Mouse (Mus musculus) adrenal gland, postnatal 10 days (tissue): Measurements from ENCODE around the gene D10Jhu81e. TPM values are rescaled to one million over a fixed set of nuclear protein-coding genes. Genes with fewer than 3 reads are reported as not detected.
"Not testable (repeated sequence)": the region's sequence is repeated elsewhere in the genome, so short reads cannot be mapped to it uniquely, and the experiment has no call there.

Source experiments
- DNase-seq: peaks from one replicate; pipeline ENCODE4 v3.0.0; 2021; ENCODE audit warnings: mixed read lengths
- long read RNA-seq, 2 experiments: library from polyadenylated mRNA; stranded (forward); transcript quantifications; one replicate each; pipeline ENCODE4 v2.0.0; 2021
- total RNA-seq, 2 experiments: library from RNA; stranded (reverse); gene quantifications; 2 replicates each; pipeline ENCODE4 v1.2.3; 2021

D10Jhu81e gene
- 100 to 1,000 TPM; 253 to 281 TPM for total RNA-seq
- long read RNA-seq, experiment 1, transcript D10Jhu81e-201 (7 exons, 1,378 nt), result major isoform, 48 of 60 reads
- long read RNA-seq, experiment 1, partial matches to known transcripts, result 1 of 60 reads
- long read RNA-seq, experiment 1, other reads (novel, unspliced or antisense), result 11 of 60 reads
- long read RNA-seq, experiment 2, transcript D10Jhu81e-201 (7 exons, 1,378 nt), result major isoform, 9 of 18 reads
- long read RNA-seq, experiment 2, partial matches to known transcripts, result 0 of 18 reads
- long read RNA-seq, experiment 2, other reads (novel, unspliced or antisense), result 9 of 18 reads

- peak; percentile 100 for DNase-seq
Observed at GRCm38 (mm10) chr10:78169281-78170042, at the start of gene D10Jhu81e. Gene D10Jhu81e (minus strand): TSS chr10:78169782.

DNA sequence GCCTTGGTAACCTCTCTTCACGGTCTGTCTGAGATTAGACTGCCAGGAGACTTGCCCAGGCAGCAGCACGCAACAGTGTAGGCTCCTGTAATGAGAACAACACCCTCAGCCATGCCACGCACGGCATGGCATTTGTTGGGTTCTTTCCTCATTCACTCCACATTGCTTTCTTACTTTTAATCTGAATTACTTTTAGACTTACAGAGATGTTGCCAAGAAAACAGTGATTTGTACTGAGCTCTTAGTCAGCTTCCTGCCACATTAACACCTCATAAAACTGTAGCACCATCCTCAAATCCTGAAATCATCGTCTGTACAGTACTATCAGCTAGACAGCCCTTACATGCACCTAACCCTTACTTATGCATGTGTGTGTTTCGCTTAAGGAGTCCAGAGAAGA lies 49.0 kb upstream of the D10Jhu81e start:
- no peak for DNase-seq

- no peak for DNase-seq
Observed at GRCm38 (mm10) chr10:78216376-78217083, 46.9 kb upstream of the D10Jhu81e start.

- no peak for DNase-seq
Observed at GRCm38 (mm10) chr10:78214371-78214770, 44.8 kb upstream of the D10Jhu81e start.

DNA sequence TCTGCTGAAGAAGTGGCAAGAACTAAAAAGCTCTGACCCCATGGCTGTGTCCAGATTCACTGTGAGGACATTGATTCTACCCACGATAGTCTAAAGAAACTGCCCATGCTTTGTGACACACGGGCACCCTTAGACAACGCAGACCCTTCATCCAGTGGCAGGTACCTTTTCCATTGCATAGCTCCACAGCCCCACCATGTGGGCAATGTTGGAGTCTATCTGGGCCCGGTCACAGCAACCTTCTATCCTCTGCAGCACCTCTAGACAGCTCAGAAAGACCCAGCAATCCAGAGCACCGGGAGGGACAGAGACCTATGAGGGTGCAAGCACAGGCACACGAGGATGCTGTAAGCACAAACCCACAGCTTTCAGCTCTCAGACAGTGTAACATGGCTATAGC lies 41.7 kb upstream of the D10Jhu81e start:
- DNase-seq, result peak; percentile 17

DNA sequence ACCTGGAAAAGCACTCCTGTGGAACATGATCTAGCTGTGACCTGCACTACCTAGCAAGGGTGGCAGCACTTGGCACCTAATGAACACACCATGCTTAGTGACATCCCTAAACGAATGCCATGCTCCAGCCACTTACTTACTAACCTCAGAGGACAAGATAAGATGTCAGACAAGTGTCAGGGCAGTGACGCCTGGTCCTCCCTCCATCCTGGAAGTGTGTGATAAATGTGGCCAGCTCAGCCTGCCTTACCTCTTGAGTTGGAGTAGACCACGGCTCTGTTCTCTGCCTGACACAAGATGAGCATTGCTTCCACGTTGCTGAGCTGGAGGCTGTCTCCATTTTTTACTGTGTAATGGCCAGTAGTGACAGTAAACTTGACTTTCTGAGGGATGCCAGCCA lies 31.6 kb upstream of the D10Jhu81e start:
- DNase-seq, result no peak

DNA sequence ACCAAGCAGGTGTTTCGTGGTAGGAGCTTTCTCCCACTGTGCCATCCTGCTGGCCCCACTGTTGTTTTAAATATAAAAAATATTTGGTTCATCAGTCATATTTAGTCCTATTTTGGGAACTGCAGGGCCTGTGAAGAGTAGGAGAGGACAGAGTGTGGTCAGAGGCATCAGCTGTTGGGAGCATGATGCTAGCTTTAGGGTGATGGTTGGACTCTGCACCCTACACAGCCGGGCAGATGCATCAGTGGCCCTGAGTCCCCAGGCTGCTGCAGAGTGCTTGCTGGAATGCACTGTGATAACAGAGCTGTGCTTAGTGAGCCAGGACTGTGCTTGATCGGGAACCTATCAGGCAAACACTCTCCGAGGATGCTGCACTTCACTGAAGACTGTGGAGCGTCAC lies 23.4 kb upstream of the D10Jhu81e start:
- no peak for DNase-seq

DNA sequence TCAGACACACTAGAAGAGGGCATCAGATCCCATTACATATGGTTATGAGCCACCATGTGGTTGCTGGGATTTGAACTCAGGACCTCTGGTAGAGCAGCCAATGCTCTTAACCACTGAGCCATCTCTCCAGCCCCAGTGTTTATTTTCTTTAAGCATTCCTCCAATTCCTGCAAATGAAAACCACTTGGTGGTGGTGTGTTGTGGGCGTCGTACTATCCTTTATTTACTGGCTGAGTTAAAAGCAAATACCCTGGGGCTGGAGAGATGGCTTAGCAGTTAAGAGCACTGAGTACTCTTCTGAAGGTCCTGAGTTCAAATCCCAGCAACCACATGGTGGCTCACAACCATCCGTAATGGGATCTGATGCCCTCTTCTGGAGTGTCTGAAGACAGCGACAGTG lies 16.5 kb upstream of the D10Jhu81e start:
- DNase-seq, result not testable (repeated sequence)

DNA sequence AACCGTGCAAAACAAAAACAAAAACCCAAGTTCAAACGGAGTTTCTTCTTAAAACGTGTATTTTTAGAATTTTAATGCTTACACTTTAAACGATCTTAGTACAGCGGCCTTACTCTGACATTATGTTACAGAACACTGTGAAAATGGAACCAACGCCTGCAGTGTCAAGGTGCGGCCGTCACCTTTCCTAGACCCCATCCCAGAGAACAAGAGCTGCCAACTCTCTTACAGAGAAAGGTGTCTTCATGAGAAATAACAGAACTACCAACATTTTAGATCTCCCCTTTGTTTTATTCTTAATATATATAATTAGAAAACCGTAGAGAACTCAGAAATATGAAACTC lies 15.8 kb upstream of the D10Jhu81e start:
- DNase-seq, result no peak

DNA sequence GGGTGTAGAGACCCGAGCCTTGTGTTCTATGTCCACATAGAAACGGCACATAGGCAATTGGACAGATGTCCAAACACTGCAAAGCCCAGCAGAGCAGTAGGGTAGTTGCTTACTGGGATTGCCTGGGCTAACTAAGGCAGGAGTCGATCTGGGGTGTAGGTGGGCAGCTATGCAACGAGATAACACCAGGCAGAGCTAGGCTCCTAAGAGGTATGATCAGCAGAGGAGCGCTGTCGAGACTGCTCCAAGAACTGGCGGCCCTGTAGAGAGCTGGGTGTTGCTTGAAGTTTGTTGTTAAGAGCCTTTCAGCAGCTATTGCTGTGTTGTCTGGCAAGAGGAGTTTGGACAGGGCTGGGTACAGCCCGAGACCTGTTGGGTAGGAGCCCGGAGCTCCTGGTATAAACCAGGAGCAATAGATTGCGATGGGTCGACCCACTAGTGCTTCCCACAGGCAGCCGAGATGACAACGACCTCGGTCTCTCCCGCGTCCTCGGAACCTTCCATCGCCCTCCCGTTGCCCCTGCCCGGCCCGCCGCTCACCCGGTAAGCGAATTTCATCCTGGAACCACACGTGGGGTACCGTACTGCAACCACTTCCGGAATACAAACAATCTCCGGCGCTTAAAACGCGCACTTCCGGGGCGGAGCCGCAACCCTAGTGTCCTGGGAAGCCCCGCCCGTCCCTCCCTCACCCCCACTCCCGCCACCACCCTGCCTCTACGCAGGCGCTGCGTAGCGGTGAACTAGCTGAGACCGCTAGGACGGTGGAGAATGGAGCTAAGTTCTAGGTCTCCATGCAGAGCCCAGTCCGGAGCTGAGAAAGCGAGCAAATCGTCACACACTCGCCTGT lies 15.2 kb upstream of the D10Jhu81e start, which contains the start of gene Pwp2:
Pwp2 (minus strand) TSS at position 619 of the 850 bp plus-strand sequence.
- peak; percentile 94 for DNase-seq

DNA sequence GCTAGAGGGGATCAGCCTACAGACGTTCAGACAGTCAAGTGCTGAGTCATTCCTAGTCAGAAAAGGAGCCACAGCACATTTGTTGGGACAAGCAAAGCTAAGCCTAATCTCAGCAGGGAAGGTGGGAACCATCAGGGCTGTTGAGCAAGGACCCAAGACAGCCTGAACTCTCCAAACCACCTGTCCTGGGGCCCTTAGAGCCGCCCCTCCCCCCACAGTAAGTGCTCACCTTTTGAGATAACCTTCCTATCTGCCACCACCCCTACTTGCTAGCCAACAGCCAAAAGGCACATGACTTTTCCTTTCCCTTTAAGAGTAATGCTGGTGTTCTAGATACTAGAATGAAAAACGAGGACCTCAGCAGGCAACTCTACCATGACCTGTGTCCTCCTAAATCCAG lies 14.0 kb upstream of the D10Jhu81e start:
- no peak for DNase-seq

DNA sequence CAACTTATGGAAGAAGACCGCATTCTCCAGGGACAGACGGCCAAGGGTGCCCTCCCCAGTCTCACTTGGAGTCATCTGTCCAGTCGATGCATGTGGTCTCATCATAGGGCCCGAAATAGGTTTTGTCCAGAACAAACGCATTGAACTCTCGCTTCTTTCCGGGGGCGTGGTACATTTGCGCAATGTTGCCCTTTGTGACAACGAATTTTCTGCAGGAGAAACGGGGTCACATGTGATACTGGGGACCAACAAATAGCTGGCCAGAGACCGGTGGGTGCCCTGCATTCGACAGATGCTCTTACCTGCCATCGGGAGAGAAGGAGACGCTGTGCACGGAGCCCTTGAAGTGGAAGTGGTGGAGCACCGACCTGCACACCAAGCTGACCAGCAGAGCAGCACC lies 12.7 kb upstream of the D10Jhu81e start:
- DNase-seq, result no peak

GRCm38 (mm10) chr10:78174474-78174873 lies 4.9 kb upstream of the D10Jhu81e start:
- DNase-seq, result no peak

GRCm38 (mm10) chr10:78171581-78171980 lies 2.0 kb upstream of the D10Jhu81e start:
- DNase-seq, result no peak

GRCm38 (mm10) chr10:78171057-78171456 lies 1.5 kb upstream of the D10Jhu81e start:
- DNase-seq, result no peak

GRCm38 (mm10) chr10:78170445-78170844 lies 863 bp upstream of the D10Jhu81e start:
- DNase-seq, result no peak

- no peak for DNase-seq
Observed at GRCm38 (mm10) chr10:78168792-78169191, 790 bp downstream of the D10Jhu81e start.

GRCm38 (mm10) chr10:78167775-78168174 lies 1.8 kb downstream of the D10Jhu81e start:
- no peak for DNase-seq

DNA sequence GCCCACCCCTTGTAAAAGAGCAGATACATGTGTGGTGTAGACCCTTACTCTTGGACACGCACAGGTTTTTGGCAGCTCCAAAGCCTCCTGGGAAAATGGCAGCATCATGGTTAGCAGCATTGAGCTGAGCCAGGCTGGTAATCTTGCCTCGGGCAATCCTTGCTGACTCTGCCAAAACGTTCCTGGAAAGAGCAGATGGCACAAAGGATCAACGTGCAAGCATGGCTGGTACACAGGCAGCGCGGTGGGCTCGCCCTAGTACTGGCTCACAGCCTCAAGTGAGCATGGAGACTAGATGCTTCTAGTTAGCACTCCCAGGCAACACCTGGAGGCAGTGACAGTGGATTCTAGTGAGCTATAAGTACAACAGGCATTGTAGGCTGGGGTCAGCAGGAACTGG lies 2.2 kb downstream of the D10Jhu81e start:
- DNase-seq, result no peak

GRCm38 (mm10) chr10:78165256-78166005 lies 4.2 kb downstream of the D10Jhu81e start:
- DNase-seq, result no peak

GRCm38 (mm10) chr10:78164786-78165185 lies 4.8 kb downstream of the D10Jhu81e start:
- no peak for DNase-seq
